Mouse (Mus musculus) central nervous system, embryonic 14 days (tissue): ENCODE results near the gene Ccp110. TPM values are rescaled to one million over a fixed set of nuclear protein-coding genes. Genes with fewer than 3 reads are reported as not detected.

Experiments
- polyA plus RNA-seq: library from polyadenylated mRNA; depleted of rRNA; stranded (reverse); fragments of >200 nt; gene quantifications from 2 replicates; pipeline ENCODE4 v1.2.3, GENCODE M21; 2012; rRNA removed

Ccp110 gene
- polyA plus RNA-seq, result 53.7 and 61.7 TPM in 2 replicates

GRCm38 (mm10) chr7:118712228-118713173, at the start of gene Ccp110:
Gene Ccp110, plus strand, starts transcription at chr7:118712552.

GRCm38 (mm10) chr7:118705101-118705961, 7.0 kb upstream of the Ccp110 start, which contains the start of gene Gde1:
Gene Gde1, minus strand, starts transcription at chr7:118705778.

GRCm38 (mm10) chr7:118739975-118740531, 27.7 kb downstream of the Ccp110 start, which contains the start of gene Vps35l:
Gene Vps35l, plus strand, starts transcription at chr7:118740226.

Other genes with a start within 250 kb of the Ccp110 start
- gene Itpripl2, start 220.6 kb upstream of the Ccp110 start, polyA plus RNA-seq, result 2.7 and 5.3 TPM in 2 replicates
- 71.8 and 75.7 TPM in 2 replicates for gene Coq7, start 179.2 kb upstream of the Ccp110 start, polyA plus RNA-seq
- 8.7 and 9.4 TPM in 2 replicates for gene Tmc7, start 127.8 kb upstream of the Ccp110 start, polyA plus RNA-seq
- gene Tmc5, start 115.3 kb upstream of the Ccp110 start, polyA plus RNA-seq, result 0.33 and 0.36 TPM in 2 replicates
- gene Gde1, start 6.8 kb upstream of the Ccp110 start, polyA plus RNA-seq, result 132 and 144 TPM in 2 replicates
- 73.2 and 76.2 TPM in 2 replicates for gene Vps35l, start 27.7 kb downstream of the Ccp110 start, polyA plus RNA-seq
- gene Iqck, start 143.2 kb downstream of the Ccp110 start, polyA plus RNA-seq, result 4.7 and 5.5 TPM in 2 replicates
- 31.1 and 35.8 TPM in 2 replicates for gene Knop1, start 143.7 kb downstream of the Ccp110 start, polyA plus RNA-seq